Mouse (Mus musculus) bone marrow macrophage, adult 2 months (primary cell): Measurements from ENCODE around the gene Prdm15. TPM values are rescaled to one million over a fixed set of nuclear protein-coding genes. Genes with fewer than 3 reads are reported as not detected.
A peak's percentile ranks its signal among the peaks of the same experiment; 100 is the strongest.

ENCODE experiments used
- H3K27ac ChIP-seq: 2 replicates; pipeline ENCODE4 v1.5.1; 2012; ENCODE audit warnings: low read depth, low read length; ENCODE audit not compliant: insufficient read depth
- H3K4me1 ChIP-seq: 2 replicates; pipeline ENCODE4 v1.6.1; 2012; ENCODE audit warnings: low read length; ENCODE audit not compliant: control insufficient read depth, insufficient read depth
- H3K4me3 ChIP-seq: 2 replicates; pipeline ENCODE4 v1.5.1; 2012; ENCODE audit warnings: mild to moderate bottlenecking, low read length, moderate library complexity; ENCODE audit not compliant: insufficient read depth
- CTCF ChIP-seq: IDR thresholded peaks from 2 replicates; pipeline ENCODE4 v1.5.1; 2012; ENCODE audit warnings: low read depth, mild to moderate bottlenecking, low read length, moderate library complexity
- POLR2A ChIP-seq: IDR thresholded peaks from 2 replicates; pipeline ENCODE4 v1.6.1; 2012; ENCODE audit warnings: mild to moderate bottlenecking, low read depth, low read length, borderline replicate concordance
- polyA plus RNA-seq: library from polyadenylated mRNA; stranded (reverse); fragments of >200 nt; gene quantifications from 2 replicates; pipeline ENCODE4 v1.2.4, GENCODE M21; 2012; ENCODE audit not compliant: missing spikeins, insufficient read depth, insufficient read length

Prdm15 gene
- polyA plus RNA-seq, 1 experiment = 4.4 TPM

- H3K27ac ChIP-seq = peak overlapping the region; percentile 16; the same call in 1 of the 2 replicates
- peaks cover 14% of the 10 kb centered on the region for H3K4me1 ChIP-seq
- TF ChIP-seq POLR2A (no peak), CTCF (no peak)
- no peak overlapping the region for H3K4me3 ChIP-seq
Observed at GRCm38 (mm10) chr16:97823311-97824007, 28.2 kb downstream of the Prdm15 start.

- H3K4me3 ChIP-seq = no peak overlapping the region
- no peak overlapping the region for H3K27ac ChIP-seq
- TF ChIP-seq CTCF (no peak), POLR2A (no peak)
- peaks cover 14% of the 10 kb centered on the region for H3K4me1 ChIP-seq
Observed at GRCm38 (mm10) chr16:97819532-97819931, 32.1 kb downstream of the Prdm15 start.

GRCm38 (mm10) chr16:97817414-97817813 lies 34.2 kb downstream of the Prdm15 start:
- Histone ChIP-seq H3K27ac (no peak overlapping the region), H3K4me3 (no peak overlapping the region), H3K4me1 (0 out of 2 replicates have a peak, but pooled peaks cover 2% of the 10 kb centered on the region)
- TF ChIP-seq CTCF (no peak), POLR2A (no peak)

- TF ChIP-seq POLR2A = no peak
- Histone ChIP-seq H3K4me3 (no peak overlapping the region), H3K4me1 (0 out of 2 replicates have a peak, but pooled peaks cover 2% of the 10 kb centered on the region), H3K27ac (no peak overlapping the region)
Observed at GRCm38 (mm10) chr16:97815269-97815668, 36.4 kb downstream of the Prdm15 start.

- TF ChIP-seq CTCF = no peak
- TF ChIP-seq POLR2A = no peak
- H3K27ac ChIP-seq = no peak overlapping the region
- H3K4me1 ChIP-seq = no peaks in the 10 kb centered on the region
- H3K4me3 ChIP-seq = no peak overlapping the region
Observed at GRCm38 (mm10) chr16:97814060-97814459, 37.6 kb downstream of the Prdm15 start.

- Histone ChIP-seq H3K27ac (no peak overlapping the region), H3K4me1 (no peaks in the 10 kb centered on the region), H3K4me3 (no peak overlapping the region)
- TF ChIP-seq CTCF (no peak), POLR2A (no peak)
Observed at GRCm38 (mm10) chr16:97808881-97809280, 42.8 kb downstream of the Prdm15 start.

- no peak overlapping the region for H3K4me3 ChIP-seq
- TF ChIP-seq CTCF = no peak
- TF ChIP-seq POLR2A = no peak
Observed at GRCm38 (mm10) chr16:97805646-97806045, 46.0 kb downstream of the Prdm15 start.

GRCm38 (mm10) chr16:97804680-97805547 lies 46.7 kb downstream of the Prdm15 start:
- TF ChIP-seq POLR2A = no peak
- peak; percentile 60 for TF ChIP-seq CTCF
- H3K27ac ChIP-seq = no peak overlapping the region
- no peaks in the 10 kb centered on the region for H3K4me1 ChIP-seq
- H3K4me3 ChIP-seq = no peak overlapping the region

More at GRCm38 (mm10) chr16:97805646-97806045, 46.0 kb downstream of the Prdm15 start:
- H3K27ac ChIP-seq = no peak overlapping the region
- no peaks in the 10 kb centered on the region for H3K4me1 ChIP-seq

GRCm38 (mm10) chr16:97797950-97798869 lies 53.4 kb downstream of the Prdm15 start:
- H3K4me3 ChIP-seq = no peak overlapping the region
- no peak for TF ChIP-seq CTCF
- no peak for TF ChIP-seq POLR2A
- H3K27ac ChIP-seq = no peak overlapping the region
- no peaks in the 10 kb centered on the region for H3K4me1 ChIP-seq

GRCm38 (mm10) chr16:97797212-97797611 lies 54.4 kb downstream of the Prdm15 start:
- Histone ChIP-seq H3K27ac (no peak overlapping the region), H3K4me3 (no peak overlapping the region), H3K4me1 (no peaks in the 10 kb centered on the region)
- TF ChIP-seq CTCF (no peak), POLR2A (no peak)
